Mouse (Mus musculus): Measurements from ENCODE around the gene Gja6.

The Gja6 gene

GRCm38 (mm10) chrX:160906952-160907351, at the start of gene Gja6:
Gene Gja6, minus strand, starts transcription at chrX:160907052.
- ChIA-PET POLR2A (no interaction called here), CTCF (no interaction called here)

- POLR2A ChIA-PET, result no interaction called here
Measured at GRCm38 (mm10) chrX:160949583-160949982, 42.7 kb upstream of the Gja6 start.

GRCm38 (mm10) chrX:160944722-160945121, 37.9 kb upstream of the Gja6 start:
- CTCF ChIA-PET, result no interaction called here

More at GRCm38 (mm10) chrX:160949583-160949982, 42.7 kb upstream of the Gja6 start:
- CTCF ChIA-PET, result no interaction called here

GRCm38 (mm10) chrX:160935541-160935940, 28.7 kb upstream of the Gja6 start:
- ChIA-PET CTCF (interaction anchor here in 1 of 4 experiments (1.0 kb wide), 1 partner anchor 97 kb away, joined by 4 read pairs; no protein-coding TSS in a partner anchor), POLR2A (no interaction called here)

More at GRCm38 (mm10) chrX:160944722-160945121, 37.9 kb upstream of the Gja6 start:
- POLR2A ChIA-PET, result no interaction called here

- ChIA-PET CTCF (no interaction called here), POLR2A (no interaction called here)
Measured at GRCm38 (mm10) chrX:160930656-160931055, 23.8 kb upstream of the Gja6 start.

GRCm38 (mm10) chrX:160928870-160929269, 22.0 kb upstream of the Gja6 start:
- ChIA-PET CTCF (no interaction called here), POLR2A (no interaction called here)

GRCm38 (mm10) chrX:160919022-160919637, 12.3 kb upstream of the Gja6 start:
- CTCF ChIA-PET, result no interaction called here
- POLR2A ChIA-PET, result no interaction called here

- ChIA-PET POLR2A (no interaction called here), CTCF (no interaction called here)
Measured at GRCm38 (mm10) chrX:160906477-160906876, 375 bp downstream of the Gja6 start.

- ChIA-PET POLR2A (no interaction called here), CTCF (no interaction called here)
Measured at GRCm38 (mm10) chrX:160905913-160906312, 939 bp downstream of the Gja6 start.

GRCm38 (mm10) chrX:160905041-160905678, 1.7 kb downstream of the Gja6 start:
- ChIA-PET POLR2A (no interaction called here), CTCF (no interaction called here)

GRCm38 (mm10) chrX:160901118-160901517, 5.7 kb downstream of the Gja6 start:
- POLR2A ChIA-PET, result no interaction called here
- CTCF ChIA-PET, result no interaction called here

- ChIA-PET POLR2A (no interaction called here), CTCF (no interaction called here)
Measured at GRCm38 (mm10) chrX:160892077-160892476, 14.8 kb downstream of the Gja6 start.

GRCm38 (mm10) chrX:160886301-160886700, 20.6 kb downstream of the Gja6 start:
- ChIA-PET POLR2A (no interaction called here), CTCF (no interaction called here)

- ChIA-PET CTCF (no interaction called here), POLR2A (no interaction called here)
Measured at GRCm38 (mm10) chrX:160866576-160866975, 40.3 kb downstream of the Gja6 start.

GRCm38 (mm10) chrX:160865022-160865421, 41.8 kb downstream of the Gja6 start:
- ChIA-PET CTCF (no interaction called here), POLR2A (no interaction called here)

- POLR2A ChIA-PET, result no interaction called here
- CTCF ChIA-PET, result no interaction called here
Measured at GRCm38 (mm10) chrX:160863689-160864383, 43.0 kb downstream of the Gja6 start.
